Mouse (Mus musculus) kidney, postnatal 0 days (tissue): ENCODE measurements around the gene Pitpnm1. TPM values are rescaled to one million over a fixed set of nuclear protein-coding genes. Genes with fewer than 3 reads are reported as not detected.
A peak's percentile ranks its signal among the peaks of the same experiment; 100 is the strongest.

ENCODE experiments used
- ATAC-seq: fragments of 200-750 bp; cut with Nextera tagmentation; replicated peaks from 2 replicates; pipeline ENCODE4 v1.8.0; 2017; ENCODE audit warnings: low read depth, moderate number of reproducible peaks, moderate TSS enrichment, moderate library complexity; ENCODE audit not compliant: low FRiP score
- DNase-seq: peaks from one replicate; pipeline ENCODE4 v3.0.0-alpha.2; 2016; ENCODE audit warnings: low spot score
- H3K27ac ChIP-seq: fragments of 300-500 bp; sonication (generic); 2 replicates; pipeline ENCODE4 v1.5.1; 2014; ENCODE audit warnings: mild to moderate bottlenecking
- H3K27me3 ChIP-seq: fragments of 300-500 bp; sonication (generic); 2 replicates; pipeline ENCODE4 v1.6.1; 2014; ENCODE audit warnings: low read length, mixed read lengths; ENCODE audit not compliant: insufficient read depth
- H3K36me3 ChIP-seq: fragments of 300-500 bp; sonication (generic); 2 replicates; pipeline ENCODE4 v1.6.1; 2014; ENCODE audit warnings: low read length, mixed read lengths; ENCODE audit not compliant: insufficient read depth
- H3K4me1 ChIP-seq: fragments of 300-500 bp; sonication (generic); replicated peaks from 2 replicates; pipeline ENCODE4 v1.6.1; 2014; ENCODE audit warnings: antibody characterized with exemption, low read length, mixed read lengths; ENCODE audit not compliant: insufficient read depth
- H3K4me2 ChIP-seq: fragments of 300-500 bp; sonication (generic); 2 replicates; pipeline ENCODE4 v1.6.1; 2014; ENCODE audit warnings: mild to moderate bottlenecking, low read length, moderate library complexity, mixed read lengths
- H3K4me3 ChIP-seq: fragments of 300-500 bp; sonication (generic); replicated peaks from 2 replicates; pipeline ENCODE4 v1.5.1; 2014; ENCODE audit warnings: low read depth, low read length
- H3K9ac ChIP-seq: fragments of 300-500 bp; sonication (generic); 2 replicates; pipeline ENCODE4 v1.6.1; 2014; ENCODE audit warnings: low read depth, low read length
- H3K9me3 ChIP-seq: fragments of 300-500 bp; sonication (generic); replicated peaks from 2 replicates; pipeline ENCODE4 v1.6.1; 2016; ENCODE audit warnings: low read length, inconsistent platforms, mixed read lengths
- CTCF ChIP-seq: IDR thresholded peaks from 2 replicates; pipeline ENCODE4 v1.5.1; 2016; ENCODE audit warnings: antibody characterized with exemption, low read depth, mild to moderate bottlenecking, moderate library complexity
- WGBS: fragments of 180-500 bp; shearing (Covaris S2); extraction: QIAGEN DNeasy Blood & Tissue Kit; methylation state at CpG from one replicate; pipeline ENCODE4 v1.1.7; 2014; 5-methylcytosine and 5-hydroxymethylcytosine counted together
- polyA plus RNA-seq: library from polyadenylated mRNA; unstranded; fragments of >200 nt; fragmentation: Nextera tagmentation; extraction: Ambion mirVana; gene quantifications from 2 replicates; pipeline ENCODE4 v1.2.1, GENCODE M21; 2015

The Pitpnm1 gene
- polyA plus RNA-seq, 1 experiment from 2014 or later = 12.2 TPM

- Histone ChIP-seq H3K27me3 (no peaks in the 10 kb centered on the region), H3K4me3 (peak within 1 kb of the TSS; percentile 52), H3K9ac (peak within 1 kb of the TSS; percentile 66), H3K27ac (peak within 1 kb of the TSS; percentile 91), H3K9me3 (no peaks in the 10 kb centered on the region), H3K36me3 (no peaks in the 10 kb centered on the region), H3K4me2 (peak within 1 kb of the TSS; percentile 73), H3K4me1 (peaks cover 26% of the 10 kb centered on the region; the same call in 1 of the 2 replicates)
- TF ChIP-seq CTCF = no peak
- ATAC-seq (peak; percentile 92), DNase-seq (peak; percentile 97)
- under 1% methylated on average over 61 of the region's 65 CpGs for WGBS
Observed at GRCm38 (mm10) chr19:4096642-4097440, 3.0 kb upstream of the Pitpnm1 start, which contains the start of gene Cdk2ap2. Cdk2ap2 (plus strand) TSS chr19:4097182.

GRCm38 (mm10) chr19:4097441-4097825 is 2.4 kb upstream of the Pitpnm1 start:
- WGBS = 2% methylated on average over 21 of the region's 21 CpGs
- Histone ChIP-seq H3K9ac (peak overlapping the region; percentile 56), H3K9me3 (no peaks in the 10 kb centered on the region), H3K4me3 (peak overlapping the region; percentile 52), H3K27me3 (no peaks in the 10 kb centered on the region), H3K27ac (peak overlapping the region; percentile 75; the same call in 1 of the 2 replicates), H3K36me3 (no peaks in the 10 kb centered on the region), H3K4me1 (peaks cover 26% of the 10 kb centered on the region; the same call in 1 of the 2 replicates), H3K4me2 (peak overlapping the region; percentile 73)
- DNase-seq (peak; percentile 82), ATAC-seq (peak; percentile 33)
- no peak for TF ChIP-seq CTCF

GRCm38 (mm10) chr19:4098426-4098825 is 1.4 kb upstream of the Pitpnm1 start:
- H3K9ac ChIP-seq = no peak overlapping the region
- H3K4me1 ChIP-seq = peaks cover 26% of the 10 kb centered on the region; the same call in 1 of the 2 replicates
- no peaks in the 10 kb centered on the region for H3K9me3 ChIP-seq
- no peak overlapping the region for H3K27ac ChIP-seq
- ATAC-seq = no peak
- no peak overlapping the region; the same call in 1 of the 2 replicates for H3K4me2 ChIP-seq
- no peak overlapping the region for H3K4me3 ChIP-seq
- H3K36me3 ChIP-seq = no peaks in the 10 kb centered on the region
- no peak for DNase-seq
- WGBS = 77% methylated on average over 13 of the region's 13 CpGs
- no peaks in the 10 kb centered on the region for H3K27me3 ChIP-seq
- no peak for TF ChIP-seq CTCF

- Histone ChIP-seq H3K4me3 (no peak overlapping the region), H3K9ac (peak overlapping the region; percentile 59; the same call in 1 of the 2 replicates), H3K4me1 (peaks cover 26% of the 10 kb centered on the region; the same call in 1 of the 2 replicates), H3K4me2 (peak overlapping the region; percentile 79), H3K27ac (peak overlapping the region; percentile 31; the same call in 1 of the 2 replicates), H3K36me3 (no peaks in the 10 kb centered on the region), H3K9me3 (no peaks in the 10 kb centered on the region), H3K27me3 (no peaks in the 10 kb centered on the region)
- ATAC-seq (0 out of 2 replicates have a peak, but pooled peaks have one; percentile 0), DNase-seq (peak; percentile 95)
- peak; percentile 95 for TF ChIP-seq CTCF
- 8% methylated on average over 9 of the region's 9 CpGs for WGBS
Observed at GRCm38 (mm10) chr19:4099056-4099455, 742 bp upstream of the Pitpnm1 start.

- DNase-seq (no peak), ATAC-seq (no peak)
- Histone ChIP-seq H3K4me3 (peak overlapping the region; percentile 40), H3K27ac (no peak overlapping the region), H3K27me3 (no peaks in the 10 kb centered on the region), H3K9me3 (no peaks in the 10 kb centered on the region), H3K9ac (peak overlapping the region; percentile 59), H3K36me3 (0 out of 2 replicates have a peak, but pooled peaks cover 2% of the 10 kb centered on the region), H3K4me1 (peaks cover 26% of the 10 kb centered on the region; the same call in 1 of the 2 replicates), H3K4me2 (peak overlapping the region; percentile 79)
- WGBS = 1% methylated on average over 42 of the region's 52 CpGs
- TF ChIP-seq CTCF = no peak
Observed at GRCm38 (mm10) chr19:4100718-4101261, 992 bp downstream of the Pitpnm1 start.

- Histone ChIP-seq H3K9me3 (no peaks in the 10 kb centered on the region), H3K4me2 (peak overlapping the region; percentile 79; the same call in 1 of the 2 replicates), H3K4me3 (no peak overlapping the region), H3K36me3 (0 out of 2 replicates have a peak, but pooled peaks cover 2% of the 10 kb centered on the region), H3K27me3 (no peaks in the 10 kb centered on the region), H3K4me1 (peaks cover 26% of the 10 kb centered on the region; the same call in 1 of the 2 replicates), H3K27ac (no peak overlapping the region), H3K9ac (no peak overlapping the region)
- ATAC-seq (no peak), DNase-seq (no peak)
- no peak for TF ChIP-seq CTCF
- WGBS = 78% methylated on average over 6 of the region's 6 CpGs
Observed at GRCm38 (mm10) chr19:4101466-4101865, 1.7 kb downstream of the Pitpnm1 start.
